Mouse (Mus musculus): ENCODE results near the gene Atp1a4. TPM values are rescaled to one million over a fixed set of nuclear protein-coding genes. Genes with fewer than 3 reads are reported as not detected.

Atp1a4 gene
- total RNA-seq, 2 experiments from 2014 or later = not detected

- Histone ChIP-seq H3K27ac (no peak overlapping the region), H3K4me3 (no peak overlapping the region)
- no peak for DNase-seq (ENCODE audit: low spot score in 2 of 2)
- TF ChIP-seq CTCF (conservative IDR thresholded peaks at IDR 0.05) = no peak
Observed at GRCm38 (mm10) chr1:172229215-172229614, 29.0 kb downstream of the Atp1a4 start.

GRCm38 (mm10) chr1:172228209-172228608 lies 30.0 kb downstream of the Atp1a4 start:
- no peak for DNase-seq (ENCODE audit: low spot score in 2 of 2)
- no peak for TF ChIP-seq CTCF (conservative IDR thresholded peaks at IDR 0.05)
- no peak overlapping the region for H3K27ac ChIP-seq
- no peak overlapping the region for H3K4me3 ChIP-seq

GRCm38 (mm10) chr1:172221297-172222063 lies 36.7 kb downstream of the Atp1a4 start:
- 0 out of 2 replicates have a peak overlapping the region, but pooled peaks have one; percentile 70 for H3K27ac ChIP-seq
- H3K4me3 ChIP-seq = no peak overlapping the region
- no peak for DNase-seq (ENCODE audit: low spot score in 2 of 2)
- no peak for TF ChIP-seq CTCF (conservative IDR thresholded peaks at IDR 0.05)

- no peak for TF ChIP-seq CTCF (conservative IDR thresholded peaks at IDR 0.05)
- Histone ChIP-seq H3K4me3 (peak overlapping the region; percentile 4; the same call in 1 of the 2 replicates), H3K27ac (peak overlapping the region; percentile 70)
- DNase-seq (ENCODE audit: low spot score in 2 of 2) = no peak
Observed at GRCm38 (mm10) chr1:172220414-172220813, 37.8 kb downstream of the Atp1a4 start.

- TF ChIP-seq CTCF (conservative IDR thresholded peaks at IDR 0.05) = no peak
- Histone ChIP-seq H3K27ac (peak within 1 kb of the TSS; percentile 70), H3K4me3 (peak within 1 kb of the TSS; percentile 4; the same call in 1 of the 2 replicates)
- DNase-seq (ENCODE audit: low spot score in 2 of 2) = no peak
Observed at GRCm38 (mm10) chr1:172219451-172220406, 38.5 kb downstream of the Atp1a4 start, which contains the start of gene Casq1. TSS of gene Casq1 (minus strand) at chr1:172219868.

- peak in 1 of 2 experiments; percentile 5 for DNase-seq (ENCODE audit: low spot score in 2 of 2)
- Histone ChIP-seq H3K27ac (no peak overlapping the region), H3K4me3 (no peak overlapping the region)
- no peak for TF ChIP-seq CTCF (conservative IDR thresholded peaks at IDR 0.05)
Observed at GRCm38 (mm10) chr1:172218164-172218910, 39.9 kb downstream of the Atp1a4 start.

- H3K4me3 ChIP-seq = peak overlapping the region; percentile 31
- DNase-seq (ENCODE audit: low spot score in 2 of 2) = peak; percentile 95 to 98
- peak; percentile 82 for TF ChIP-seq CTCF (conservative IDR thresholded peaks at IDR 0.05)
- H3K27ac ChIP-seq = peak overlapping the region; percentile 89
Observed at GRCm38 (mm10) chr1:172217148-172217547, 41.1 kb downstream of the Atp1a4 start.

GRCm38 (mm10) chr1:172214748-172215147 lies 43.5 kb downstream of the Atp1a4 start:
- TF ChIP-seq CTCF (conservative IDR thresholded peaks at IDR 0.05) = no peak
- no peak overlapping the region for H3K4me3 ChIP-seq
- no peak overlapping the region for H3K27ac ChIP-seq
- DNase-seq (ENCODE audit: low spot score in 2 of 2) = no peak

GRCm38 (mm10) chr1:172213771-172214170 lies 44.4 kb downstream of the Atp1a4 start:
- TF ChIP-seq CTCF (conservative IDR thresholded peaks at IDR 0.05) = no peak
- H3K4me3 ChIP-seq = no peak overlapping the region
- peak overlapping the region; percentile 24; the same call in 1 of the 2 replicates for H3K27ac ChIP-seq
- DNase-seq (ENCODE audit: low spot score in 2 of 2) = no peak

GRCm38 (mm10) chr1:172212776-172213175 lies 45.4 kb downstream of the Atp1a4 start:
- no peak for DNase-seq (ENCODE audit: low spot score in 2 of 2)
- TF ChIP-seq CTCF (conservative IDR thresholded peaks at IDR 0.05) = no peak
- no peak overlapping the region for H3K4me3 ChIP-seq
- no peak overlapping the region for H3K27ac ChIP-seq

GRCm38 (mm10) chr1:172207111-172207584 lies 51.1 kb downstream of the Atp1a4 start:
- Histone ChIP-seq H3K4me3 (peak overlapping the region; percentile 98), H3K27ac (peak overlapping the region; percentile 95)
- peak; percentile 39 to 46 for DNase-seq (ENCODE audit: low spot score in 2 of 2)
- no peak for TF ChIP-seq CTCF (conservative IDR thresholded peaks at IDR 0.05)
